Mouse (Mus musculus) MEL (cell line): ENCODE measurements around the gene Cnot3. TPM values are rescaled to one million over a fixed set of nuclear protein-coding genes. Genes with fewer than 3 reads are reported as not detected.

ENCODE experiments used
- DNase-seq: peaks from one replicate; pipeline ENCODE4 v3.0.0; 2011; ENCODE audit warnings: low read depth, low spot score
- H3K27ac ChIP-seq: 2 replicates; pipeline ENCODE4 v1.5.1; 2012; ENCODE audit warnings: low read depth, mild to moderate bottlenecking, control low read depth, low read length, moderate library complexity; ENCODE audit not compliant: control insufficient read depth
- H3K27me3 ChIP-seq, 2 experiments: fragments of 150-350 bp in 1 of 2; sonication (generic) in 1 of 2; 2 replicates each; pipeline ENCODE4 v1.6.1; 2012; ENCODE audit warnings: low read length in 2 of 2, mild to moderate bottlenecking in 2 of 2, improper control_type of control experiment in 1 of 2, moderate library complexity in 1 of 2; ENCODE audit not compliant: insufficient read depth in 2 of 2, control insufficient read depth in 1 of 2
- H3K36me3 ChIP-seq, 2 experiments: 2 replicates each; pipeline ENCODE4 v1.6.1; 2012 to 2014; ENCODE audit warnings: low read length in 2 of 2, improper control_type of control experiment in 1 of 2, inconsistent platforms in 1 of 2, mild to moderate bottlenecking in 1 of 2; ENCODE audit not compliant: insufficient read depth in 2 of 2, control insufficient read depth in 1 of 2
- H3K4me1 ChIP-seq, 2 experiments: fragments of 150-350 bp in 1 of 2; sonication (generic) in 1 of 2; 2 replicates each; pipeline ENCODE4 v1.6.1; 2012; ENCODE audit warnings: low read length in 2 of 2, improper control_type of control experiment in 1 of 2, mild to moderate bottlenecking in 1 of 2; ENCODE audit not compliant: insufficient read depth in 2 of 2, control insufficient read depth in 1 of 2
- H3K4me3 ChIP-seq, 2 experiments: fragments of 150-350 bp in 1 of 2; sonication (generic) in 1 of 2; 2 replicates each; pipeline ENCODE4 v1.5.1; 2012; ENCODE audit warnings: low read depth in 2 of 2, low read length in 2 of 2, mild to moderate bottlenecking in 2 of 2, moderate library complexity in 2 of 2, control low read depth in 1 of 2, improper control_type of control experiment in 1 of 2; ENCODE audit not compliant: control insufficient read depth in 1 of 2, insufficient read depth in 1 of 2
- H3K79me2 ChIP-seq: 2 replicates; pipeline ENCODE4 v1.6.1; 2012; ENCODE audit warnings: mild to moderate bottlenecking, low read length, moderate library complexity; ENCODE audit not compliant: control insufficient read depth, poor library complexity, insufficient read depth
- H3K9ac ChIP-seq: 2 replicates; pipeline ENCODE4 v1.6.1; 2012; ENCODE audit warnings: low read depth, mild to moderate bottlenecking, control low read depth, low read length, moderate library complexity; ENCODE audit not compliant: control insufficient read depth, poor library complexity, severe bottlenecking
- H3K9me3 ChIP-seq: fragments of 150-350 bp; sonication (generic); replicated peaks from 2 replicates; pipeline ENCODE4 v1.6.1; 2012; ENCODE audit warnings: mild to moderate bottlenecking, low read length, improper control_type of control experiment, moderate library complexity; ENCODE audit not compliant: insufficient read depth
- BHLHE40 ChIP-seq: IDR thresholded peaks from 2 replicates; pipeline ENCODE4 v1.6.1; 2012; ENCODE audit warnings: low read depth, mild to moderate bottlenecking, inconsistent platforms, low read length, improper control_type of control experiment, borderline replicate concordance
- CHD1 ChIP-seq: IDR thresholded peaks from 2 replicates; pipeline ENCODE4 v1.6.1; 2012; ENCODE audit warnings: low read depth, mild to moderate bottlenecking, inconsistent platforms, low read length, improper control_type of control experiment
- CHD2 ChIP-seq: IDR thresholded peaks from 2 replicates; pipeline ENCODE4 v1.6.1; 2011; ENCODE audit warnings: low read length, improper control_type of control experiment
- CTCF ChIP-seq, 3 experiments: IDR thresholded peaks in 2 of 3; conservative IDR thresholded peaks in 1 of 3; 2 replicates each; pipeline ENCODE4 v1.5.1; 2011 to 2012; ENCODE audit warnings: low read length in 3 of 3, low read depth in 2 of 3, mild to moderate bottlenecking in 2 of 3, improper control_type of control experiment in 1 of 3, inconsistent platforms in 1 of 3, mixed read lengths in 1 of 3, moderate library complexity in 1 of 3; ENCODE audit not compliant: control insufficient read depth in 1 of 3, insufficient read depth in 1 of 3, poor library complexity in 1 of 3, severe bottlenecking in 1 of 3
- EP300 ChIP-seq, 2 experiments: IDR thresholded peaks; 2 replicates each; pipeline ENCODE4 v1.6.1; 2011; ENCODE audit warnings: improper control_type of control experiment in 2 of 2, low read length in 2 of 2, low read depth in 1 of 2, mild to moderate bottlenecking in 1 of 2
- ETS1 ChIP-seq: IDR thresholded peaks from 2 replicates; pipeline ENCODE4 v1.6.1; 2012; ENCODE audit warnings: low read depth, mild to moderate bottlenecking, inconsistent platforms, low read length, improper control_type of control experiment, moderate library complexity
- GATA1 ChIP-seq: IDR thresholded peaks from 2 replicates; pipeline ENCODE4 v1.6.1; 2011; ENCODE audit warnings: low read depth, low read length, improper control_type of control experiment
- HCFC1 ChIP-seq: IDR thresholded peaks from 2 replicates; pipeline ENCODE4 v1.6.1; 2012; ENCODE audit warnings: low read depth, mild to moderate bottlenecking, inconsistent platforms, low read length, improper control_type of control experiment, moderate library complexity
- JUND ChIP-seq: IDR thresholded peaks from 2 replicates; pipeline ENCODE4 v1.6.1; 2011; ENCODE audit warnings: low read depth, mild to moderate bottlenecking, improper control_type of control experiment, low read length
- KAT2A ChIP-seq: conservative IDR thresholded peaks from 2 replicates; pipeline ENCODE4 v1.6.1; 2012; ENCODE audit warnings: low read depth, low read length, improper control_type of control experiment, inconsistent platforms
- MAZ ChIP-seq: IDR thresholded peaks from 2 replicates; pipeline ENCODE4 v1.6.1; 2012; ENCODE audit warnings: low read depth, mild to moderate bottlenecking, inconsistent platforms, low read length, improper control_type of control experiment
- MYB ChIP-seq: IDR thresholded peaks from 2 replicates; pipeline ENCODE4 v1.6.1; 2011; ENCODE audit warnings: mild to moderate bottlenecking, low read depth, low read length, improper control_type of control experiment
- MYC ChIP-seq: IDR thresholded peaks from 2 replicates; pipeline ENCODE4 v1.6.1; 2011; ENCODE audit warnings: low read depth, mild to moderate bottlenecking, low read length, improper control_type of control experiment, moderate library complexity
- NELFE ChIP-seq: IDR thresholded peaks from 2 replicates; pipeline ENCODE4 v1.6.1; 2011; ENCODE audit warnings: low read depth, low read length, improper control_type of control experiment
- NRF1 ChIP-seq: IDR thresholded peaks from 2 replicates; pipeline ENCODE4 v1.6.1; 2014; ENCODE audit warnings: low read depth, mild to moderate bottlenecking, inconsistent platforms, low read length, improper control_type of control experiment, moderate library complexity; ENCODE audit not compliant: poor library complexity, insufficient read depth, severe bottlenecking
- POLR2AphosphoS5 ChIP-seq: IDR thresholded peaks from 2 replicates; pipeline ENCODE4 v1.6.1; 2012; ENCODE audit warnings: low read depth, borderline replicate concordance, mild to moderate bottlenecking, inconsistent platforms, low read length, moderate library complexity, mixed read lengths
- RAD21 ChIP-seq: IDR thresholded peaks from 2 replicates; pipeline ENCODE4 v1.6.1; 2011; ENCODE audit warnings: mild to moderate bottlenecking, low read depth, low read length, improper control_type of control experiment
- SMC3 ChIP-seq: IDR thresholded peaks from 2 replicates; pipeline ENCODE4 v1.6.1; 2011; ENCODE audit warnings: low read depth, low read length, improper control_type of control experiment
- TAL1 ChIP-seq: IDR thresholded peaks from 2 replicates; pipeline ENCODE4 v1.6.1; 2012; ENCODE audit warnings: mild to moderate bottlenecking, inconsistent platforms, low read length, moderate library complexity, mixed read lengths
- TBP ChIP-seq: IDR thresholded peaks from 2 replicates; pipeline ENCODE4 v1.8.0; 2011; ENCODE audit warnings: low read depth, low read length, improper control_type of control experiment
- TCF12 ChIP-seq: IDR thresholded peaks from 2 replicates; pipeline ENCODE4 v1.6.1; 2014; ENCODE audit warnings: low read depth, mild to moderate bottlenecking, inconsistent platforms, low read length, improper control_type of control experiment, moderate library complexity
- ZKSCAN1 ChIP-seq: IDR thresholded peaks from 2 replicates; pipeline ENCODE4 v1.6.1; 2012; ENCODE audit warnings: low read depth, mild to moderate bottlenecking, inconsistent platforms, low read length, improper control_type of control experiment, moderate library complexity
- ZMIZ1 ChIP-seq: IDR thresholded peaks from 2 replicates; pipeline ENCODE4 v1.6.1; 2012; ENCODE audit warnings: low read depth, mild to moderate bottlenecking, inconsistent platforms, low read length, improper control_type of control experiment, moderate library complexity
- ZNF384 ChIP-seq: IDR thresholded peaks from 2 replicates; pipeline ENCODE4 v1.6.1; 2012; ENCODE audit warnings: low read depth, mild to moderate bottlenecking, inconsistent platforms, low read length, improper control_type of control experiment
- polyA plus RNA-seq, 2 experiments: library from polyadenylated mRNA; stranded (reverse) in 1 of 2; unstranded in 1 of 2; fragments of >175 nt in 1 of 2; fragments of >200 nt in 1 of 2; gene quantifications; 2 replicates each; pipeline versions ENCODE4 v1.2.1 to v1.2.4; 2012; ENCODE audit warnings: low replicate concordance in 2 of 2, low read depth in 1 of 2; ENCODE audit not compliant: insufficient read length in 2 of 2, insufficient read depth in 1 of 2, missing spikeins in 1 of 2
- total RNA-seq: library from RNA; depleted of rRNA; stranded (reverse); fragments of 300-350 nt; gene quantifications from 2 replicates; pipeline ENCODE4 v1.2.3, GENCODE M21; 2012

Gene Cnot3
- total and polyA plus RNA-seq, 3 experiments = 17.4 to 118 (median 86.6) TPM

DNA sequence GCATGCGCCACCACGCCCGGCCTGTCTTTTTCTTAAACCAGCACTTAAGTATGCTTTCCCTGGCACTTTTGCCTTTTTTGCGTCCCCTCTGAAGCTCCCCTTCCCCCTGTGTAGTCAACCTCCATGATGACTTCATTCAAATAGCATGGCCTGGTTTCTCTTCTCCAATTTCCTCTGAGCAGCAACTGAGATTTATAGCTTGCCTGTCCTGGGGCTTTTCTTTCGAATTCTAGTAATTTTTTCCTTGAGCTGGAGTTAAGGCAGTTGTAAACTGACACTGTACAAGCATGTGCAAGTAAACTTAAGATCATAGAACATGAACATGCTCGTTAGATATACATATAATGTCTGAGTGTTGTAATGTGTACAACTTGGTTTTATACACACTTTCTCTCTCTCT, 37.7 kb upstream of the Cnot3 start:
- DNase-seq = no peak
- Histone ChIP-seq H3K4me1 (no peaks in the 10 kb centered on the region), H3K9me3 (no peaks in the 10 kb centered on the region), H3K36me3 (no peaks in the 10 kb centered on the region), H3K79me2 (no peaks in the 10 kb centered on the region), H3K27ac (no peak overlapping the region), H3K4me3 (no peak overlapping the region), H3K9ac (no peak overlapping the region), H3K27me3 (0 out of 4 replicates have a peak, but pooled peaks cover 0 to 2% of the 10 kb centered on the region in 2 experiments)
- TF ChIP-seq HCFC1 = no peak
- no peak for TF ChIP-seq TAL1
- no peak for TF ChIP-seq NELFE
- TF ChIP-seq RAD21 = no peak
- TF ChIP-seq ZMIZ1 = no peak
- no peak for TF ChIP-seq BHLHE40
- TF ChIP-seq MYC = no peak
- TF ChIP-seq ZNF384 = no peak
- no peak for TF ChIP-seq CTCF (IDR thresholded peaks at IDR 0.05 in 2 of 3, conservative IDR thresholded peaks at IDR 0.05 in 1 of 3; ENCODE audit: control insufficient read depth in 1 of 3, insufficient read depth in 1 of 3, low read depth in 2 of 3, low read length in 3 of 3, poor library complexity in 1 of 3, severe bottlenecking in 1 of 3)
- no peak for TF ChIP-seq JUND

DNA sequence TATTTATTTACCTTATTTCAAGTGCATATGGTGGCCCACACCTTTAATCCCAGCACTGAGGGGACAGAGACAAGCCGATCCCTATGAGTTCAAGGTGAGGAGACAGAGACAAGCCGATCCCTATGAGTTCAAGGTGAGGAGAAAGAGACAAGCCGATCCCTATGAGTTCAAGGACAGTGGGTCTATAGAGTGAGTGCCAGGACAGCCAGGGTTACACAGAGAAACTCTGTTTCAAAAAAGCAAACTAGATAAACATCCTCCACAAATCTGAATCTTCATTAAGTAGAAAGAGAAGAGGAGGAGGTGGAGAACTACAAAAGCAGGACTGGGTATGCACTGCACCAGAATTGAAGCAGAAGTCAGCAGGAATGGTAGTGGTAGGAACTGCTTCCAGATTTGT, 36.4 kb upstream of the Cnot3 start:
- Histone ChIP-seq H3K27me3 (0 out of 4 replicates have a peak, but pooled peaks cover 0 to under 1% of the 10 kb centered on the region in 2 experiments), H3K9me3 (no peaks in the 10 kb centered on the region), H3K9ac (no peak overlapping the region), H3K36me3 (no peaks in the 10 kb centered on the region), H3K4me3 (no peak overlapping the region), H3K27ac (no peak overlapping the region), H3K4me1 (no peaks in the 10 kb centered on the region), H3K79me2 (no peaks in the 10 kb centered on the region)
- no peak for TF ChIP-seq NELFE
- TF ChIP-seq EP300 (IDR thresholded peaks at IDR 0.05; ENCODE audit: low read depth in 1 of 2, low read length in 2 of 2) = no peak
- TF ChIP-seq MYC = no peak
- no peak for TF ChIP-seq MYB
- no peak for TF ChIP-seq NRF1
- TF ChIP-seq KAT2A = no peak
- TF ChIP-seq TCF12 = no peak
- no peak for TF ChIP-seq TBP
- TF ChIP-seq MAZ = no peak
- no peak for TF ChIP-seq RAD21
- no peak for TF ChIP-seq GATA1
- TF ChIP-seq CHD1 = no peak
- no peak for TF ChIP-seq ZKSCAN1
- no peak for TF ChIP-seq HCFC1
- TF ChIP-seq JUND = no peak
- no peak for TF ChIP-seq POLR2AphosphoS5
- TF ChIP-seq SMC3 = no peak
- TF ChIP-seq ETS1 = no peak
- no peak for TF ChIP-seq CHD2
- DNase-seq = no peak
